Mouse (Mus musculus) midbrain, embryonic 10.5 days (tissue): ENCODE results near the gene Rtp1. TPM values are rescaled to one million over a fixed set of nuclear protein-coding genes. Genes with fewer than 3 reads are reported as not detected.
A peak's percentile ranks its signal among the peaks of the same experiment; 100 is the strongest.

Source experiments
- DNase-seq: peaks from one replicate; pipeline ENCODE4 v3.0.0-alpha.2; 2017; ENCODE audit warnings: low spot score
- H3K27ac ChIP-seq: fragments of 300-500 bp; sonication (generic); replicated peaks from 2 replicates; pipeline ENCODE4 v1.5.1; 2016; ENCODE audit warnings: mild to moderate bottlenecking
- H3K27me3 ChIP-seq: fragments of 300-500 bp; sonication (generic); 2 replicates; pipeline ENCODE4 v1.6.1; 2016; ENCODE audit warnings: low read depth, mild to moderate bottlenecking; ENCODE audit not compliant: poor library complexity, severe bottlenecking
- H3K36me3 ChIP-seq: fragments of 300-500 bp; sonication (generic); 2 replicates; pipeline ENCODE4 v1.6.1; 2016; ENCODE audit warnings: mild to moderate bottlenecking, moderate library complexity
- H3K4me1 ChIP-seq: fragments of 300-500 bp; sonication (generic); 2 replicates; pipeline ENCODE4 v1.6.1; 2016
- H3K4me3 ChIP-seq: fragments of 300-500 bp; sonication (generic); 2 replicates; pipeline ENCODE4 v1.5.1; 2016; ENCODE audit warnings: mild to moderate bottlenecking, moderate library complexity
- H3K9me3 ChIP-seq: fragments of 300-500 bp; sonication (generic); replicated peaks from 2 replicates; pipeline ENCODE4 v1.6.1; 2016; ENCODE audit warnings: mild to moderate bottlenecking
- WGBS: fragments of 180-500 bp; shearing (Covaris S2); methylation state at CpG from one replicate; pipeline ENCODE4 v1.1.7; 2016; 5-methylcytosine and 5-hydroxymethylcytosine counted together
- polyA plus RNA-seq: library from polyadenylated mRNA; unstranded; fragments of >200 nt; fragmentation: Nextera tagmentation; extraction: Ambion mirVana; gene quantifications from 2 replicates; pipeline ENCODE4 v1.2.1, GENCODE M21; 2016

Gene Rtp1
- polyA plus RNA-seq, 1 experiment from 2014 or later: not detected

DNA sequence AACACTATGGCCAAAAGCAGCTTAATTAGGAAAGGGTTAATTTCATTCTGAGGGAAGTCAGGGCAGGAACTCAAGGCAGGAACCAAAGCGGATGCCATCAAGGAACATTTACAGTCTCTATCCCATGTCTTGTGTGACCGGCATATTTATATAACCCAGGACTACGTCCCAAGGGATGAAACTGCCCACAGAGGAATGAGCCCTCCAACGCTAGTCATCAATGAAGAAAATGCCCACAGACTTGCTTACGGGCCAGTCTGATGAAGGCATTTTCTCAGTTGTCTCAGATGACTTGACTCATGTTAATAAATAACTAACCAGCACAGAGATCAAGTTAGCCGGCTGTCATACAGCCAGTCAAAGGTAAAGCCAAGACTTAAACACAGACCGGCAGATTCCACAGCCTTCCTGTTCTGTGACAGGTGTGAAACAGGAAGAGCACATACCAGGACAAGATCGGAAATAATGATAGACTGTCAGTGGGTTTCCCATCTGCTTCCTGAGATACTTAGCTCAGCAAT is 9.3 kb upstream of the Rtp1 start:
- H3K9me3 ChIP-seq: no peaks in the 10 kb centered on the region
- DNase-seq: no peak
- H3K4me1 ChIP-seq: peaks cover 23% of the 10 kb centered on the region
- H3K27ac ChIP-seq: no peak overlapping the region
- H3K4me3 ChIP-seq: no peak overlapping the region
- H3K27me3 ChIP-seq: 0 out of 2 replicates have a peak, but pooled peaks cover 6% of the 10 kb centered on the region
- 89% methylated on average over 8 of the region's 8 CpGs for WGBS
- H3K36me3 ChIP-seq: no peaks in the 10 kb centered on the region

DNA sequence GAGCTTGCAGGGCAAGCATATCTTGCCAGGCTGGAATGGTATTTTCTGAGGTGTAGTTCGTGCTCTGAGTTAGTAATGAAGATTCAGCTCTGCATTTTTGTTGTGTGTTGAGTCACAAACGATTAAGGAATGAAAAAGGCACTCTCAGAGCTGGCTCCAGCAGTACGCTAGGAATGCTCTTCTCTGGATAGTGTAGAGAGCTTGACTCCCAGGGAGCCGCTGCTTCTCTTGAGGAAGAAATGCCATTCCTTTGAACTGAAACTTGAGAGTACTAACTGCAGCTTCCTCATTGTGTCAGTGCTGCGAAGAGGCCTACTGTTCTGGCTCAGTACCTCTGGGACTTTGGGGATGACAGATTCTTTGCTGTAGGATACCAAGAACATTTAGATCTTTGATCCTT is 5.1 kb upstream of the Rtp1 start:
- no peak for DNase-seq
- 70% methylated on average over 5 of the region's 5 CpGs for WGBS
- no peak overlapping the region for H3K4me3 ChIP-seq
- H3K36me3 ChIP-seq: no peaks in the 10 kb centered on the region
- H3K9me3 ChIP-seq: no peaks in the 10 kb centered on the region
- no peak overlapping the region for H3K27ac ChIP-seq
- H3K27me3 ChIP-seq: 0 out of 2 replicates have a peak, but pooled peaks cover 3% of the 10 kb centered on the region
- H3K4me1 ChIP-seq: no peaks in the 10 kb centered on the region

DNA sequence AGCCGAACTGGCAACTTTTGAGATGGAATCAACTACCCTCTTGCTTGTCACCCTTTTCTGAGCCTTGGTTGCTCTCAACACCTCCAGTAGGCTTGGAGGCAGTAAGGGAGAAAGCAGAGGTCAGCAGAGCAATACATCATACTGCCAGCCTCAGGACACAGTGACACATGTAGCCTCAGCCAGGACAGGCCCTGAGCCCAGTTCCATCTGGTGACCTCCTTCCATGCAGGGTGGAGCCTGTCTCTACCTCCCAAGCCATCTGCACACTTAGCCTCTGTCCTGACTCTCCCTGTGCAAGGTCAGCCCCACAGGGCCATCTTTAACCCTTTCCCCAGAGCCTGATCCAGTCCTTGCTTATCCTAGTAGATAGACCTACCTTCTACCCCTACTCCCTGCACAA is 1.2 kb upstream of the Rtp1 start:
- H3K27ac ChIP-seq: no peak overlapping the region
- no peak overlapping the region for H3K4me3 ChIP-seq
- no peaks in the 10 kb centered on the region for H3K36me3 ChIP-seq
- no peaks in the 10 kb centered on the region for H3K4me1 ChIP-seq
- no peak for DNase-seq
- H3K27me3 ChIP-seq: no peaks in the 10 kb centered on the region
- H3K9me3 ChIP-seq: no peaks in the 10 kb centered on the region
- whole genome bisulfite sequencing: 81% methylated on average over 1 of the region's 1 CpGs

DNA sequence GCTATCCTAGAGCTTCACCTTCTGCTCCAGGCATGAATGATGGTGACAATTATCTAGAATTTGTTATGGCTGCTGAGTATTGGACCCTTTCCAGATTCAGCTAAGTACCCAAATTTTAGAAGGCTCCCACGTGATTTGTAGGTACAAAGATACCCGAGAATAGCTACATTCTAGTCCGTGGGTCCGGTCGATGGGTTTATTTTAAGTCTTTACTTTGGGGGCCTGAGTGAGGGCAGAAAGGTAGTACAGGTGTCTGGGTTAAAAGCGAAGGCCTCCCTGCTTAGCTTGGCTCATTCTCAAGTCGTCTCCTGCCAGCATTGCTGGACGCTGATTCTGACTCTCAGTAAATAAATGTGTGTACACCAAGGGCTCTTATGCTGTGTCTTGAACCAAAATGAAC is 1.1 kb downstream of the Rtp1 start:
- no peaks in the 10 kb centered on the region for H3K36me3 ChIP-seq
- H3K4me1 ChIP-seq: no peaks in the 10 kb centered on the region
- no peak overlapping the region for H3K27ac ChIP-seq
- 90% methylated on average over 8 of the region's 8 CpGs for WGBS
- DNase-seq: no peak
- no peak overlapping the region for H3K4me3 ChIP-seq
- no peaks in the 10 kb centered on the region for H3K9me3 ChIP-seq
- no peaks in the 10 kb centered on the region for H3K27me3 ChIP-seq

DNA sequence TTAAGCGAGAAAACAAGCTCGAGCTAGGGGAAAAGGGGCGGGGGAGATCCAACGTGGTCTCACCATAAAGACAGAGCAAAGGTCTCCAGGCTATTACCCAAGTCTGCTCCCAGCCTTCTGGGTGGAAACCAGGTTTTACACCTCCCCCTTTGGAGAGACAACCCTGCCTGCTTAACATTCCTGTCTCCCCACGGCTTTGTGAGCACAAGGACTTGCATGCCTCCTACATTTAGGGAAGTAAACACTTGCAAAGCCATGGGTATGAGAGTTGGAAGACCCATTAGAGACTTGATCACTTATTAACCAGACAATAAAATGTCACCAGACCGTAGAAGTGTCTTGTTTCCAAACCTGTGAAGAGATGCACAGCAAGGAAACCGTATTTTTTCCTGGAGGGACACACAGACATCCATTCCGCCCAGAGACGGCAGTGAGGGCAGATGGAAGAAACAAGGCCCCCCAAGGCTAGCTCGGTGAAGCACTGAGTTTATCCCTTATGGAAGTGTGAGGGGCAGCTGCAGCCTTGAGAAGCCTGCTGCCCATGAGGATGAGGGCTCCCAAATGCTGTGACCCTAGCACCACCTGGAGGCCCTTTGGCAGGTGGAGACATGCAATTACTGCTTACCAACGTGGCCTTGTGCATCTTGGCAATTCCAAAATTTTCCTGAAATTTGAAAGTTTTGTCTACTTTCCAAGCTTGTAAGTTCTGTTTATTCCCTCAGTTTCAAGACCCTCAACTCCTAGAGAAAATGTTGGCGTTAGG is 8.7 kb downstream of the Rtp1 start:
- Histone ChIP-seq H3K27ac (no peak overlapping the region), H3K36me3 (no peaks in the 10 kb centered on the region), H3K4me3 (no peak overlapping the region), H3K9me3 (no peaks in the 10 kb centered on the region), H3K4me1 (no peaks in the 10 kb centered on the region), H3K27me3 (no peaks in the 10 kb centered on the region)
- DNase-seq: no peak
- WGBS: 80% methylated on average over 12 of the region's 12 CpGs

DNA sequence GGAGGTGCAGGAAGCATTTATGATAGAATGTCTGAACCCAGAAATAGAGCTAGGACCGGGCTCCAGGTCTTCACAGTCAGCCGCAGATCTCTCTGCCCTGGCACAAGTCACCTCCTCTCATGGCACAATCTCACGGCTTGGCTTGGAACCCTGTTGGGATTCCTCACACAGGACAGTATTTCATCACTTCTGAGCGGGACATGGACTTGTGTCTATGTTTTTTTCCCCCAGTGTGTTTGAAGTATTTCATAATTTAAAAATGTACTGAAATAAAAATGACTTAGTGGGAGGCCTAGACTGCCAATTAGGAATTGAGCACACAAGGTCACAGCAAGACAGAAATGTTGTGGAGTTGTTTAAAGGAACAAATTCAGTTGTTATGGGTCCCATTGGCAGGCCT is 15.3 kb downstream of the Rtp1 start:
- Histone ChIP-seq H3K27ac (no peak overlapping the region), H3K4me1 (no peaks in the 10 kb centered on the region), H3K9me3 (no peaks in the 10 kb centered on the region), H3K36me3 (no peaks in the 10 kb centered on the region), H3K27me3 (no peaks in the 10 kb centered on the region), H3K4me3 (no peak overlapping the region)
- no peak for DNase-seq
- 92% methylated on average over 4 of the region's 4 CpGs for WGBS

DNA sequence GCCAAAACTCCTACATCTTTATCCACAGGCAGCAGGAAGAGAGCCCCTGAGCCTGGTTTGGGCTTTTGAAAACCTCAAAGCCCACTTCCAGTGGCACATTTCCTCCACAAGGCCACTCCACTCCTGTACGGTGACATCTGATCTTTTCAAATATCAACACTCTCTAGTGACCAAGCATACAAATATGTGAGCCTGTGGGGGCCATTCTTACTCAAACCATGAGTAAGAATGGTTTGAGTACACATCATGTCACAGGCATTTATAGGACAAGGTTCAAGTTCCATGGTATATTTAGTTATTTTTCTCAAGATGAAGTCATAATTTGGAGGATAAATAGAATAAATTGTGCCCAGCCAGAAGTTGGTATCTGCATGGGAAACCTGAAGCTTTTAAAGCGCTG is 21.0 kb downstream of the Rtp1 start:
- 94% methylated on average over 2 of the region's 2 CpGs for WGBS
- H3K27ac ChIP-seq: no peak overlapping the region
- DNase-seq: no peak
- H3K9me3 ChIP-seq: no peaks in the 10 kb centered on the region
- no peaks in the 10 kb centered on the region for H3K4me1 ChIP-seq
- no peaks in the 10 kb centered on the region for H3K36me3 ChIP-seq
- no peak overlapping the region for H3K4me3 ChIP-seq
- H3K27me3 ChIP-seq: no peaks in the 10 kb centered on the region

DNA sequence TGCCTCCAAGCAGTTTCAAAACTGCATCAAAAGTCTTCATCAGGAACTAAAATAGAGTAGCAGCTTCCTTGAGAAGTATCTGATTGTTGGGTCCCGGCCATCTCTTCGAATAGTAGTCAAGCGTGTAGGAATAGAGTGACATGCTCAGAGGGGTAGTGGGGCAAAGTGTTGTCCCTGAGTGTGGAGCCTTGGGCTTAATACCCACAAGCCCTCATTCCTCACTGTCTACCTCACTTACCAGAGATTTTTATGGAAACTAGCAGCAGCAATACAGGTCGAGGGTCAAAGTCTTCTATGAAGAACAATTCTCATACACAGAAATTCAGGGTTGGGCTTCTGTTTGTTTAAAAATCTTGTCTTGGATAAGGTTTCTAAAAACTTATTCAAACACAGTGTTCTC is 21.9 kb downstream of the Rtp1 start:
- Histone ChIP-seq H3K4me3 (no peak overlapping the region), H3K27me3 (no peaks in the 10 kb centered on the region), H3K36me3 (no peaks in the 10 kb centered on the region), H3K27ac (no peak overlapping the region), H3K4me1 (no peaks in the 10 kb centered on the region), H3K9me3 (no peaks in the 10 kb centered on the region)
- DNase-seq: no peak
- 89% methylated on average over 4 of the region's 4 CpGs for WGBS

DNA sequence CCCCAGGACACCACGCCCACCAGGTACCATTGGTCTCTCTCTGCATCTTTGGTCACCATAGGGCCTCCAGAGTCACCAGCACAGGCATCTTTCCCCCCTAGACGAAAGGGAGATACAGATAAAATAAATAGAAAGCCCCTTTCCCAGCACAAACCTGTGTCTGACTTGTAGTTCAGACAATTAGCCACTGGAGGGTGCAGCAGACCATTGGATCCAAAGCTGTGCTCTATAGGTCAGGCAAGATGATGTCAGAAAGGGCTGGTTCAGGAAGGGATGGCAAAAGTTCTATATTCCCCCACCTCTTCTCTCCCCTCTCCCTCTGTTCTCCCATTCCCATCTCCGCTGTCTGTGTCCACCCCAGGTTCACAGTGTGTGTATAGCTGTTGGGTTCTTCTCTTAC is 23.5 kb downstream of the Rtp1 start:
- H3K9me3 ChIP-seq: no peaks in the 10 kb centered on the region
- peak; percentile 59 for DNase-seq
- H3K27ac ChIP-seq: no peak overlapping the region
- 12% methylated on average over 3 of the region's 3 CpGs for WGBS
- H3K36me3 ChIP-seq: no peaks in the 10 kb centered on the region
- H3K27me3 ChIP-seq: no peaks in the 10 kb centered on the region
- no peak overlapping the region for H3K4me3 ChIP-seq
- no peaks in the 10 kb centered on the region for H3K4me1 ChIP-seq

DNA sequence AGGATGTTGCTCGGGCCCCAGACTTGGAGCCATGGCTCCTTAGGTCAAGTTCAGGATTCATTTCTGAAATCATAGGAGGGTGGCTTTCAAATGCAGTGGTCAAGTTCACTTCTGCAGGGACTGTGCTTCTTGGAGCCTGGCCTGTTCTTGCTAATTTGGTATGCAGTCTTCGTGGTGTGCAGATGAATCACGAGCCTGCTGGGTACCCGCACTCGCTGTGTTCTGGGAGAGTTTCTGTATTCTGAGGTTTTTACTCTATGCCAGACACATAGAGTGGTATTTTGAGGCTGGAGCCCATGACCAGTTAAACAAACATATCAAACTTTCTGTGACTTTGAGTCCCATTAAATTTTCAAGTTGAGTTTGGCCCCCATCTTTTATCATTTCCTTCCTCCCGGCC is 25.4 kb downstream of the Rtp1 start:
- H3K27me3 ChIP-seq: no peaks in the 10 kb centered on the region
- no peak for DNase-seq
- H3K36me3 ChIP-seq: no peaks in the 10 kb centered on the region
- H3K9me3 ChIP-seq: no peaks in the 10 kb centered on the region
- 87% methylated on average over 6 of the region's 6 CpGs for WGBS
- no peak overlapping the region for H3K27ac ChIP-seq
- H3K4me1 ChIP-seq: no peaks in the 10 kb centered on the region
- no peak overlapping the region for H3K4me3 ChIP-seq

DNA sequence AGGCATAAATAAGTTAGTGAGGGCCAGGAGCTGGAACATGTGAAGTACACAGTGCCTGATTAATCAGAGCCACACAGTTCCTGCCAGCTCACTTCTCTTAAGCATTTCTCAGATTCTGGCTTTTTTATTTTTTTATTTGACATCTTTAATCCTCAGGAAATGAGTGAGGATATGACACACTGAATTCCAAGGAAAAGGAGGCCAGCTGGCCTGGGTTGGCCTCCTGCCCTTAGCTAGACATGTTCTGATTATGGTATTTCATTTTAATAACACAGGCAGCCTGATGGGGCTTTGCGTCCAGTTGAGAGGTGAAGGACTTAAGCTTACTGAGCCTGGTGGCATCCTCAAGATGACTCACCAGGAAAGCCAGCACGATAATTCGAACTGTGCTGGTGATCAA is 27.6 kb downstream of the Rtp1 start:
- no peak overlapping the region for H3K4me3 ChIP-seq
- H3K4me1 ChIP-seq: no peaks in the 10 kb centered on the region
- DNase-seq: no peak
- H3K27ac ChIP-seq: no peak overlapping the region
- no peaks in the 10 kb centered on the region for H3K9me3 ChIP-seq
- no peaks in the 10 kb centered on the region for H3K27me3 ChIP-seq
- no peaks in the 10 kb centered on the region for H3K36me3 ChIP-seq
- WGBS: 90% methylated on average over 3 of the region's 3 CpGs

DNA sequence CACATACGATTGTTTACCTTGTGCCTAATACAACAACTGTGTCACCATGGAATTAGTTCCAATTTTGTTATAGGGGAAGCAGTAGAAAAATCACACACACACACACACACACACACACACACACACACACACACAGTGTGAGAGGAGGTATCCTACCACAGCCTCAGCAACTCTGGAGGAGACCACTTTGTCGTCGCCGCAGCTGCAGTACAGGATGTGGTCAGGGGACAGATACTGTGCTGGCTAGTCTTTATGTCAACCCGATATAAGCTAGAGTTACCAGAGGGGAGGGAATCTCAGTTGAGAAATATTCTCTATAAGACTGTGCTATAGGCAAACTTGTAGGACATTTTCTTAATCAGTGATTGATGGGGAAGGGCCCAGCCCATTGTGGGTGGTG is 28.4 kb downstream of the Rtp1 start:
- no peaks in the 10 kb centered on the region for H3K27me3 ChIP-seq
- no peaks in the 10 kb centered on the region for H3K36me3 ChIP-seq
- no peaks in the 10 kb centered on the region for H3K4me1 ChIP-seq
- H3K9me3 ChIP-seq: no peaks in the 10 kb centered on the region
- H3K27ac ChIP-seq: no peak overlapping the region
- WGBS: 92% methylated on average over 5 of the region's 5 CpGs
- H3K4me3 ChIP-seq: no peak overlapping the region
- no peak for DNase-seq

DNA sequence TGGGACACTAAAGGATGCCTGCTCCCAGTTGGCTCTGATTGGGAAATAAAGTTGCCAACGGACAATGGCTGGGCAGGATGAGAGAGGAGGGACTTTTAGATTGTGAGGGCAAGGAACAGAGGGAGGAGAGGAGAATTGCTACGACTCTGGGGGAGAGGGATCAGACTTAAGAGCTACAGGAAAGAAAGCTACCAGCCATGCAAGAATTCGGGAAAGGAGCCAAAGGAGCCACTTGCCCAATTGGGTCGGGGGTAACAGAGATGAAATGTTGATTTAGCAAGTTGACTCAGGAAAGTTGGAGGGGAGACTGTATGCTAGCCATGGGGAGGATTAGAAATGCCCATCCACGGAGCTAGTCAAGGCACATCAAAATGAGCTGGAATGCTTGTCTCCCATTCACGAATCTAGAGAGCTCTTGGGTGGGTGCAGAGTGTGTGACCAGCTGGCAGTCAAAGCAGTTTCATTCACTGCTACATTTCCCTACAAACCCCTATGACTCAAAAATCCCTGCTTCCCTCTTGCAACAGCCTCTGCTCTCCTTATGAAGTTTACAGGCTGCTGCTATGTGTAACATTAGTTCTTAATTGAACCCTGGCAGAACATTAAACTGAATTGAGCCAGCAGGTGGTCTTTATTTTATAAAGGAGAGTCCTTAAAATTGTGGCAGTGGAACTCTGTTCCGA is 30.1 kb downstream of the Rtp1 start:
- Histone ChIP-seq H3K9me3 (no peaks in the 10 kb centered on the region), H3K4me1 (no peaks in the 10 kb centered on the region), H3K27ac (no peak overlapping the region), H3K4me3 (no peak overlapping the region), H3K27me3 (no peaks in the 10 kb centered on the region), H3K36me3 (no peaks in the 10 kb centered on the region)
- 57% methylated on average over 7 of the region's 7 CpGs for WGBS
- no peak for DNase-seq
